Mouse (Mus musculus) limb, embryonic 10.5 days (tissue): Measurements from ENCODE around the gene Sh2d6. TPM values are rescaled to one million over a fixed set of nuclear protein-coding genes. Genes with fewer than 3 reads are reported as not detected.

Experiments
- DNase-seq: peaks from one replicate; pipeline ENCODE4 v3.0.0-alpha.2; 2017; ENCODE audit warnings: low spot score
- H3K27ac ChIP-seq: fragments of 300-500 bp; sonication (generic); 2 replicates; pipeline ENCODE4 v1.5.1; 2016; ENCODE audit warnings: mild to moderate bottlenecking
- H3K27me3 ChIP-seq: fragments of 300-500 bp; sonication (generic); 2 replicates; pipeline ENCODE4 v1.6.1; 2016; ENCODE audit warnings: low read depth, mild to moderate bottlenecking; ENCODE audit not compliant: poor library complexity, severe bottlenecking
- H3K36me3 ChIP-seq: fragments of 300-500 bp; sonication (generic); 2 replicates; pipeline ENCODE4 v1.6.1; 2016; ENCODE audit warnings: mild to moderate bottlenecking, moderate library complexity
- H3K4me1 ChIP-seq: fragments of 300-500 bp; sonication (generic); 2 replicates; pipeline ENCODE4 v1.6.1; 2016
- H3K4me3 ChIP-seq: fragments of 300-500 bp; sonication (generic); 2 replicates; pipeline ENCODE4 v1.5.1; 2016; ENCODE audit warnings: mild to moderate bottlenecking, moderate library complexity
- H3K9me3 ChIP-seq: fragments of 300-500 bp; sonication (generic); replicated peaks from 2 replicates; pipeline ENCODE4 v1.6.1; 2016; ENCODE audit warnings: mild to moderate bottlenecking
- WGBS: fragments of 180-500 bp; shearing (Covaris S2); methylation state at CpG from one replicate; pipeline ENCODE4 v1.1.7; 2016; 5-methylcytosine and 5-hydroxymethylcytosine counted together
- polyA plus RNA-seq: library from polyadenylated mRNA; unstranded; fragments of >200 nt; fragmentation: Nextera tagmentation; extraction: Ambion mirVana; gene quantifications from 2 replicates; pipeline ENCODE4 v1.2.1, GENCODE M21; 2016

Gene Sh2d6
- polyA plus RNA-seq, 1 experiment from 2014 or later: 0.15 TPM

DNA sequence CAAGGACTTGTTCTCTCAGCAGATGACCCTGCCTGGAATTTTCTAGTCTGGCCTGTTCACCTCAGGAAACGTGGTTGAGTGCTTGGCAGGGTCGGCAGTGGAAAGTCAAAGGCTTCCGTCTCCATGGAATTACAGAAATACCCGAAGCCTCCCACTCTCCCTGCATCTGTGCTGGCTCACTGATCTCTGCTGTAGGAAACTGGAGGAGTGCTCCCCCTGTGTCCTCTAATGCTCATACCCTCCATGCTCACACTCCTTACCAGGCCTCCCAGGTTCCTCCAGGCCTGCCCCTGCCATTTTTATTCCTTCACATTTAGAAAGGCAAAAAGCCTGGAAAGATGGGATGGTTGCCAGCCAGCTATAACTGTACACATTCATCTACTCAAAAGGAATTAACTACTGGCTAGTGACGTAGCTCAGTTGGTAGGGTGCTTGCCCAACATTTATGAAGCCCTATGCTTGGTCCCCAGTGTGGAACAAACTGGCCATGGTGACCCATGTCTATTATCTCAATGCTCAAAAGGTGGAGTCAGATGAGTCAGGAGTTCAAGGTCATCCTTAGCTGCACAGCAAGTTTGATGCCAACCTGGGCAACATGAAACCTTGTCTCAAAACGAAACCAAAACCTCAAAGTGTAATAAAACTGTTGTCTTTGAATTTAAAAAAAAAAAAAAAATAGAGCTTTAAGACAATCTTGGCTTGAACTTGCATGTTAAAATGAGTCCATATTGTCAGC, 10.7 kb downstream of the Sh2d6 start:
- Histone ChIP-seq H3K27me3 (no peaks in the 10 kb centered on the region), H3K4me1 (peaks cover 22% of the 10 kb centered on the region), H3K36me3 (no peaks in the 10 kb centered on the region), H3K4me3 (no peak overlapping the region), H3K27ac (peak overlapping the region; percentile 5; the same call in 1 of the 2 replicates), H3K9me3 (no peaks in the 10 kb centered on the region)
- DNase-seq: no peak
- WGBS: 85% methylated on average over 6 of the region's 6 CpGs

DNA sequence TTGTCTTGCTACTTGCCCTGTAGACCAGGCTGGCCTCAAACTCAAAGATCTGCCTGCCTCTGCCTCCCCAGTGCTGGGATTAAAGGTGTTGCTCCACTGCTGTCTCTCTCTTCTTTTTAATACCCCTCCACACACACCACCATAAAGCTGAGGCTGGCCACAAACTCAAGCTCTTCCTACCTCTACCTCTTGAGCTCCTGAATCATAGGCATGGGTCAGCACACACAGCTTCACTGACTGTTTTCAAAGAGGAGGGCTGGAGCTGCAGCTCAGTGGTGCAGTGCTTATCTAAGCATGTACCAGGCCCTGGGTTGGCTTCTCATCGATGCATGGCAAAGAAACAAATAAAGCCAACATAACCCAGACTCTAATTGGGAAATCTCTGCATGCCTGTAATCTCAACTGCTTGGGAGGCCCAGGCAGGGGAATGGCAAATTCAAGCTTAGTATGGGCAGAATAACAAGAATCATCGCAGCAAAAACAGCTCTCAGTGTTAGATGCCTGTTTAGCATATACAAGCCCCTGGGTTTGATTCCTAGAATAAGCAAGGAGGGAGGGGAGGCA, 11.6 kb downstream of the Sh2d6 start:
- H3K4me1 ChIP-seq: peaks cover 22% of the 10 kb centered on the region
- WGBS: 90% methylated on average over 2 of the region's 2 CpGs
- no peak for DNase-seq
- H3K4me3 ChIP-seq: no peak overlapping the region
- H3K9me3 ChIP-seq: no peaks in the 10 kb centered on the region
- H3K27ac ChIP-seq: no peak overlapping the region
- H3K36me3 ChIP-seq: no peaks in the 10 kb centered on the region
- no peaks in the 10 kb centered on the region for H3K27me3 ChIP-seq

GRCm38 (mm10) chr6:72508596-72508995, 12.9 kb downstream of the Sh2d6 start:
- no peak overlapping the region for H3K27ac ChIP-seq
- H3K27me3 ChIP-seq: no peaks in the 10 kb centered on the region
- WGBS: 84% methylated on average over 4 of the region's 4 CpGs
- no peak for DNase-seq
- no peaks in the 10 kb centered on the region for H3K9me3 ChIP-seq
- H3K4me3 ChIP-seq: no peak overlapping the region
- no peaks in the 10 kb centered on the region for H3K36me3 ChIP-seq
- H3K4me1 ChIP-seq: peaks cover 19% of the 10 kb centered on the region

GRCm38 (mm10) chr6:72506104-72506503, 15.4 kb downstream of the Sh2d6 start:
- 76% methylated on average over 1 of the region's 1 CpGs for WGBS
- no peak for DNase-seq
- no peaks in the 10 kb centered on the region for H3K27me3 ChIP-seq
- H3K4me3 ChIP-seq: no peak overlapping the region
- H3K4me1 ChIP-seq: 0 out of 2 replicates have a peak, but pooled peaks cover 2% of the 10 kb centered on the region
- H3K9me3 ChIP-seq: no peaks in the 10 kb centered on the region
- H3K36me3 ChIP-seq: no peaks in the 10 kb centered on the region
- no peak overlapping the region for H3K27ac ChIP-seq

- WGBS: 94% methylated on average over 2 of the region's 2 CpGs
- Histone ChIP-seq H3K36me3 (no peaks in the 10 kb centered on the region), H3K4me3 (no peak overlapping the region), H3K27me3 (no peaks in the 10 kb centered on the region), H3K27ac (no peak overlapping the region), H3K4me1 (peaks cover 4% of the 10 kb centered on the region; the same call in 1 of the 2 replicates), H3K9me3 (no peaks in the 10 kb centered on the region)
- DNase-seq: no peak
Observed at GRCm38 (mm10) chr6:72503939-72504338, 17.6 kb downstream of the Sh2d6 start.

GRCm38 (mm10) chr6:72503309-72503708, 18.2 kb downstream of the Sh2d6 start:
- Histone ChIP-seq H3K9me3 (no peaks in the 10 kb centered on the region), H3K36me3 (no peaks in the 10 kb centered on the region), H3K27me3 (no peaks in the 10 kb centered on the region), H3K4me3 (no peak overlapping the region), H3K27ac (no peak overlapping the region), H3K4me1 (peaks cover 5% of the 10 kb centered on the region; the same call in 1 of the 2 replicates)
- no peak for DNase-seq

DNA sequence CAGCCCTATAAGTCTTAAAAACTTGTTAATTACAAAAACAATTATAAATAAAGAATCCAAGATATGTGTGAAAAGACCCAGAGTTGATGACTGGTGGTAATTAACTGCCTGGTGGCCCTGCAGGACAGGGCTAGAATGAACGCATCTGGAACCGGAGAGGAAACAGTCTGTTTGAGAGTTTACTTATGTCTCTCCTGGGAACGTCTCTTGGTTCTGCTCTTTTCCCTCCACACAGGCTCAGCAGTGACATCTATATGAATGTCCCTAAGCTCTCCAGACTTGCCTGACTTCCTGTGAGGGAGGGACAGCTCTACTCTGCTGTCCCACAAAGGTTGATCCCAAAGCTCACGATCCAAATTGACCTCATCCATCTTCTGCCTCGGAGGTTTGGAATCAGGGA, 22.6 kb downstream of the Sh2d6 start:
- DNase-seq: no peak
- no peak overlapping the region for H3K4me3 ChIP-seq
- WGBS: 59% methylated on average over 5 of the region's 5 CpGs
- H3K36me3 ChIP-seq: no peaks in the 10 kb centered on the region
- no peaks in the 10 kb centered on the region for H3K9me3 ChIP-seq
- no peaks in the 10 kb centered on the region for H3K27me3 ChIP-seq
- peaks cover 5% of the 10 kb centered on the region; the same call in 1 of the 2 replicates for H3K4me1 ChIP-seq
- H3K27ac ChIP-seq: no peak overlapping the region; the same call in 1 of the 2 replicates

DNA sequence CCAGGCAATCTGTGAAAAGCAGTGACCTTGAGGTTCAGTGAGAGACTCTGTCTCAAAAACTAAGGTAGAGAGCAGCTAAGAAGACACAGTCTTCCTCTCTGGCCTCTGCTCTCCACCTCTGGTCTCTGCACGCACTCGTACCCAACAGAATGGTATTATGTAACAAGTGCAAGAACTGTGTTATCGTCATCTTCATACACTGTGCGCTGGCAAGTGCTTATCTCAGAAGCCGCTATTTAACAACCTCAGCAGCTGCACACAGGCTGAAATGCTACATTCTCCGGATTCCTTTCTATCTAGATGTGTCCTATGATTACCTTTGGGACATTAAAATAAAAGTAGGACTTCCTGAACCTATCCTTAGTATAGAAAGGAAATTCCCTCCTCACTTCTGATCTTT, 28.6 kb downstream of the Sh2d6 start:
- H3K27ac ChIP-seq: no peak overlapping the region
- no peak for DNase-seq

GRCm38 (mm10) chr6:72491151-72491550, 30.4 kb downstream of the Sh2d6 start:
- DNase-seq: no peak
- Histone ChIP-seq H3K36me3 (no peaks in the 10 kb centered on the region), H3K4me3 (no peak overlapping the region), H3K9me3 (no peaks in the 10 kb centered on the region), H3K4me1 (no peaks in the 10 kb centered on the region), H3K27ac (no peak overlapping the region), H3K27me3 (no peaks in the 10 kb centered on the region)
- whole genome bisulfite sequencing: 70% methylated on average over 3 of the region's 3 CpGs

More for the DNA sequence above, 28.6 kb downstream of the Sh2d6 start:
- Histone ChIP-seq H3K4me3 (no peak overlapping the region), H3K27me3 (no peaks in the 10 kb centered on the region), H3K9me3 (no peaks in the 10 kb centered on the region), H3K36me3 (no peaks in the 10 kb centered on the region), H3K4me1 (no peaks in the 10 kb centered on the region)
- WGBS: 90% methylated on average over 6 of the region's 6 CpGs

DNA sequence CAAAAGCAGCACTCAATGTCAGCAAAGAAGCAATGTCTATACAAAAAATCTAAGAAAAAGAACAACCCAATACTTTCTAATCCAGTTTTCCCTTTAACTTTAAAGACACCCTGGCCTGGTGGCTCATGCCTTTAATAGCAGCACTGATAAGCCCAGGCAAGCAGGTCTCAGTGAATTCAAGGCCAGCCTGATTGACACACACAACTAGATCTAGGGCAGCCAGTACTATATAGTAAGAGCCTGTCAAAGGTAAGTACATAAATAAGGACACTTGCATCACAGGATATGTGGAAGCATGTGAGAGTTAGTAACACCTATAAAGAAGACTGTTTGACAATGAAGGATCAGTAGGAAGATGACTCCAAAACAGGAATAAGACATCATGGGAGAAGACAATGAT, 32.0 kb downstream of the Sh2d6 start:
- H3K9me3 ChIP-seq: no peaks in the 10 kb centered on the region
- no peaks in the 10 kb centered on the region for H3K36me3 ChIP-seq
- H3K27me3 ChIP-seq: no peaks in the 10 kb centered on the region
- no peak for DNase-seq
- no peak overlapping the region for H3K4me3 ChIP-seq
- H3K27ac ChIP-seq: no peak overlapping the region
- H3K4me1 ChIP-seq: no peaks in the 10 kb centered on the region

DNA sequence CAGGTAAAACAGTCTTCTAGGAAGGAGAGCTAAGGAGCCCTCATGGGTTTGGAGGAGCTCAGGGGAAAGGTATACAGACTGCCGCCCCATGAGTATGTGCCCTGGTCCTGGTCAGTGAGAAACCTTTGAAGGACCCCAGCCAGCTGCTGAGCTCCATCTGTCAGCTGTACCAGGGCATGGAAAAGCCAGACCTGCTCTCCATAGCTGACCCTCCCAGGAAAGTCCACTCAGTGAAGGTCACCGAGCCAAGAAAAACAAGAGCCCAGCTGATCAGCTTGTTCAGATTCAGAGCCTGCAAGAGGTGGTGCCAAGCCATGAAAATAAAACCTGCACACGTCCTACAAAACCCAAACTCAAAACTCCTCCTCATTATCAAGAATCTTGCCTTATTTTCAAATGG, 32.7 kb downstream of the Sh2d6 start:
- DNase-seq: no peak
- Histone ChIP-seq H3K4me1 (no peaks in the 10 kb centered on the region), H3K9me3 (no peaks in the 10 kb centered on the region), H3K27me3 (no peaks in the 10 kb centered on the region), H3K27ac (no peak overlapping the region), H3K4me3 (no peak overlapping the region), H3K36me3 (no peaks in the 10 kb centered on the region)
- WGBS: 72% methylated on average over 3 of the region's 3 CpGs

DNA sequence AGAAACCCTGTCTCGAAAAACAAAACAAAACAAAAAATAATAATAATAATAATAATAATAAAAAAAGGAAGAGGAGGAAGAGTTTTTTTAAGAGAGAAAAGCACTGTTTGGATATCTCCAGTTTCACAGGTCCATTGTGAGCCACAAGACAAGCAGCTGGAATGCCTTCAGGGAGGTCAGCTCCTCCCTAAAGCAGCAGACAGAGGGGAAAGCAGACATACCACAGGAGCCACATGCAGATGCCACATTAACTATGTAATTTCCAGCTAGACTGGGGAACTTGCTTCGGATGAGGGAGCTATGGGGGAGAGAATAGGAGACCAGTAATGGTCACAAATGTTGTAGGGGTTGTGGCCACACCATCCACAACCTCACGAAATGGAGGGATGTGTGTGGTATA, 34.2 kb downstream of the Sh2d6 start:
- Histone ChIP-seq H3K9me3 (no peaks in the 10 kb centered on the region), H3K4me3 (no peak overlapping the region), H3K36me3 (no peaks in the 10 kb centered on the region), H3K4me1 (no peaks in the 10 kb centered on the region), H3K27me3 (no peaks in the 10 kb centered on the region), H3K27ac (no peak overlapping the region)
- no peak for DNase-seq
- 70% methylated on average over 3 of the region's 3 CpGs for WGBS

DNA sequence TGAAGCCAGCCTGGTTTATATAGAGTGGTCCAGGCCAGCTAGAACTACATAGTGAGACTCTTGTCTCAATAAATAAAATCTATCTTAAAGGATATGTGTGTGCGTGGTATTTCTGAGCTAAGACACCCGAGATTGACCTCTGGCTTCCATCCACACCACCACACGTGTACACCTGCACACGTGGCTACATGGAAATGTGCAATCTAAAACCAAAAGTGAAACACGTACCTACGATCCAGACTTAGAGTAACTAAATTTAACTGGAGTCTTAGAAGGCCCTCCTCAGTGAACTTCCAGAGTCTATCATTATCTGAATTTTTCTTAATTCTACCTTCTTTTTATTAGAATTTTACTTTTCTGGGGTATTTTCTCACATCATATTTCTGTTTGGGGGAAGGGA, 35.2 kb downstream of the Sh2d6 start:
- no peak for DNase-seq
- no peaks in the 10 kb centered on the region for H3K27me3 ChIP-seq
- WGBS: 93% methylated on average over 6 of the region's 6 CpGs
- H3K9me3 ChIP-seq: no peaks in the 10 kb centered on the region
- H3K36me3 ChIP-seq: no peaks in the 10 kb centered on the region
- no peaks in the 10 kb centered on the region for H3K4me1 ChIP-seq
- H3K27ac ChIP-seq: no peak overlapping the region
- no peak overlapping the region for H3K4me3 ChIP-seq
